Mouse (Mus musculus): ENCODE measurements around the gene Ar.

Ar gene

GRCm38 (mm10) chrX:98148531-98149342 is at the start of gene Ar:
Ar (plus strand) TSS chrX:98148769.
- peak in 1 of 2 experiments; percentile 10 for DNase-seq (ENCODE audit: low spot score in 2 of 2)

- peak in 1 of 2 experiments; percentile 8 for DNase-seq (ENCODE audit: low spot score in 2 of 2)
These were observed 1.3 kb downstream of the Ar start for GRCm38 (mm10) chrX:98149724-98150392.

- no peak for DNase-seq (ENCODE audit: low spot score in 2 of 2)
These were observed 2.0 kb downstream of the Ar start for GRCm38 (mm10) chrX:98150393-98151119.

- DNase-seq (ENCODE audit: low spot score in 2 of 2) = no peak
These were observed 41.2 kb downstream of the Ar start for GRCm38 (mm10) chrX:98189759-98190158.

GRCm38 (mm10) chrX:98205766-98206165 is 57.2 kb downstream of the Ar start:
- no peak for DNase-seq (ENCODE audit: low spot score in 2 of 2)

GRCm38 (mm10) chrX:98207166-98207565 is 58.6 kb downstream of the Ar start:
- DNase-seq (ENCODE audit: low spot score in 2 of 2) = no peak

GRCm38 (mm10) chrX:98216103-98216502 is 67.5 kb downstream of the Ar start:
- DNase-seq (ENCODE audit: low spot score in 2 of 2) = no peak

GRCm38 (mm10) chrX:98239011-98239410 is 90.4 kb downstream of the Ar start:
- no peak for DNase-seq (ENCODE audit: low spot score in 2 of 2)

GRCm38 (mm10) chrX:98245108-98245507 is 96.5 kb downstream of the Ar start:
- DNase-seq (ENCODE audit: low spot score in 2 of 2) = no peak

GRCm38 (mm10) chrX:98248363-98248762 is 99.8 kb downstream of the Ar start:
- DNase-seq (ENCODE audit: low spot score in 2 of 2) = no peak

GRCm38 (mm10) chrX:98259620-98260019 is 111.1 kb downstream of the Ar start:
- no peak for DNase-seq (ENCODE audit: low spot score in 2 of 2)

GRCm38 (mm10) chrX:98265755-98266154 is 117.2 kb downstream of the Ar start:
- no peak for DNase-seq (ENCODE audit: low spot score in 2 of 2)

GRCm38 (mm10) chrX:98271361-98271760 is 122.8 kb downstream of the Ar start:
- DNase-seq (ENCODE audit: low spot score in 2 of 2) = no peak

GRCm38 (mm10) chrX:98291763-98292162 is 143.2 kb downstream of the Ar start:
- DNase-seq (ENCODE audit: low spot score in 2 of 2) = no peak

GRCm38 (mm10) chrX:98300685-98301084 is 152.1 kb downstream of the Ar start:
- no peak for DNase-seq (ENCODE audit: low spot score in 2 of 2)

GRCm38 (mm10) chrX:98301924-98302323 is 153.4 kb downstream of the Ar start:
- no peak for DNase-seq (ENCODE audit: low spot score in 2 of 2)

GRCm38 (mm10) chrX:98315961-98316360 is 167.4 kb downstream of the Ar start:
- DNase-seq (ENCODE audit: low spot score in 2 of 2) = no peak

GRCm38 (mm10) chrX:98317483-98317882 is 168.9 kb downstream of the Ar start:
- DNase-seq (ENCODE audit: low spot score in 2 of 2) = no peak

- no peak for DNase-seq (ENCODE audit: low spot score in 2 of 2)
These were observed 174.5 kb downstream of the Ar start for GRCm38 (mm10) chrX:98323105-98323504.

GRCm38 (mm10) chrX:98347481-98347880 is 198.9 kb downstream of the Ar start:
- DNase-seq (ENCODE audit: low spot score in 2 of 2) = no peak

GRCm38 (mm10) chrX:98348036-98348435 is 199.5 kb downstream of the Ar start:
- DNase-seq (ENCODE audit: low spot score in 2 of 2) = no peak

Data from spleen, postnatal 10 days (tissue).